Mouse (Mus musculus): ENCODE data around the gene Coq8b. TPM values are rescaled to one million over a fixed set of nuclear protein-coding genes. Genes with fewer than 3 reads are reported as not detected.
A peak's percentile ranks its signal among the peaks of the same experiment; 100 is the strongest.

The Coq8b gene
- 21.1 and 22.9 TPM in 2 replicates for polyA plus RNA-seq (2014; fragmentation: Nextera tagmentation; extraction: Ambion mirVana)

DNA sequence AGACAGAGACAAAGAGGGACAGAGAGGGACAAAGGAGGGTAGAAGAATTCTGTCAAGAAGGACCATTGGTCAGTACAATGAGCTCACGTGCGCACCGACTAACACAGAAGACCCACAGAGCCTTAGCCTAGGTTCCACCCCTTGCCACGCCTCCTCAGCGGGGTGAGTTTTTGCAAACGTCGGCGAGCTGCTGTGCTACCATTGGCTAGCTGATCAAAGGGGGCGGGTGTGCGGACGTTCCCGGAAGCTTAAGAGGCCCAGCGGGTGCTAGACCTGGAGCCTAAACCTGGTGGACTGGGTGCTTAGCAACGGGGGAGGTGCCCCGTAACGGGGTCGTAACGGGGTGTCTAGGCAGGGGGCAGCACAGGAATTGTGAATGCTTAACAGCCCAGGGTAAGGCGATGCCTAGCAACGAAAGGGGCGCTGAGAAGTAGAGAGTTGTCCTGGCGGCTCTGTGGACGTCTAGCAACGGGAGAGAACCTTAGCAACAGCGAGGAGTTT, at the start of gene Coq8b:
TSS of gene Coq8b (plus strand) at position 243 of the 501 bp plus-strand sequence.
- peak within 1 kb of the TSS; percentile 57 for H3K9ac ChIP-seq (ENCODE audit: low read length)
- H3K4me2 ChIP-seq (ENCODE audit: low read length): peak within 1 kb of the TSS; percentile 68
- no peaks in the 10 kb centered on the region for H3K36me3 ChIP-seq (ENCODE audit: control insufficient read depth, insufficient read depth, low read length)
- no peaks in the 10 kb centered on the region for H3K9me3 ChIP-seq (replicated peaks; ENCODE audit: control insufficient read depth, low read length)
- peaks cover 7% of the 10 kb centered on the region for H3K4me1 ChIP-seq (ENCODE audit: control insufficient read depth, insufficient read depth, low read length)
- peak within 1 kb of the TSS; percentile 79 for H3K27ac ChIP-seq (ENCODE audit: low read depth, low read length)
- H3K4me3 ChIP-seq (ENCODE audit: low read depth, low read length): peak within 1 kb of the TSS; percentile 50
- ATAC-seq (peak; percentile 94), DNase-seq (ENCODE audit: low spot score) (peak; percentile 98)
- H3K27me3 ChIP-seq (replicated peaks; ENCODE audit: control insufficient read depth, insufficient read depth, low read length): no peaks in the 10 kb centered on the region
- 0% methylated on average over 25 of the region's 25 CpGs for WGBS

DNA sequence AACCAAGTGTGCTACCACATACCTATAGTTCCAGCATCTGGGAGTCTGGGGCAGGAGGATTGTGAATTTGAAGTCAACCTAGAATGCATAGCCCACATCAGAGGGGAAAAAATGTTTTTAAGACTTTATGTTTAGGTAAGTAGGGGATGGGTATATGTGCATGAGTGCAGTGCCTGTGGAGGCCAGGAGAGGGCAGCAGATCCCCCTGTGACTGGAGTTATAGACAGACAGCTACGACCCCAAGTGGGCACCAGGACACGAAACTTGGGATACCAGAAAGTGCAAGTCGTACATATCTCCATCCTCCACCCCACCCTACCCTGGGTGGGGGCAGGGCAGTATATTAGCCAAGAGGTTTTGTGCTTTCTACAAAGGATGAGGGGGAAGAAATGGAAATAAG, 47.9 kb upstream of the Coq8b start:
- H3K4me2 ChIP-seq (ENCODE audit: low read length): no peak overlapping the region
- H3K9me3 ChIP-seq (replicated peaks; ENCODE audit: control insufficient read depth, low read length): no peaks in the 10 kb centered on the region
- peaks cover 66% of the 10 kb centered on the region for H3K36me3 ChIP-seq (ENCODE audit: control insufficient read depth, insufficient read depth, low read length)
- DNase-seq (ENCODE audit: low spot score) (peak; percentile 38), ATAC-seq (no peak; the same call in 1 of the 2 replicates)
- no peak overlapping the region for H3K27ac ChIP-seq (ENCODE audit: low read depth, low read length)
- H3K27me3 ChIP-seq (replicated peaks; ENCODE audit: control insufficient read depth, insufficient read depth, low read length): no peaks in the 10 kb centered on the region
- 69% methylated on average over 3 of the region's 3 CpGs for WGBS
- no peak overlapping the region for H3K4me3 ChIP-seq (ENCODE audit: low read depth, low read length)
- no peak overlapping the region for H3K9ac ChIP-seq (ENCODE audit: low read length)
- H3K4me1 ChIP-seq (ENCODE audit: control insufficient read depth, insufficient read depth, low read length): no peaks in the 10 kb centered on the region

DNA sequence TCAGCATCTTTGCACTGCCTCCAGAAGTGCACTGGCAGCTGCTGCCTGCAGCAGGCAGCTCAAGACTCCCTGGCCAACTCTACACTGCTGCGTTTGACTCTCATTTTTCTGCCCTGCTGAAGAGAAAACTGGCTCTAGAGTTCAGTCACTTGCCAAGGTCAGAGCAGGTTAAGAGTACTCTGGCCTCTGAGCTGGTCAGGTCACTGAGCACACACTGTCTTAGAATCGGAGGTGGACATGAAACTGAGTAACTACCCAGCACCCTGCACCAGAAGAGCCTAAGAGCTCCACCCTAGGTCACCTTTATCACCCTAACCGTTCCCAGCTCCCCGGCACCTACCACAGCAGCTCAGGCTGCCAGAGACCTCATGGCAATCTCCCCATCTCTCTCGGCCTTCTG, 46.8 kb upstream of the Coq8b start:
- no peak overlapping the region for H3K4me2 ChIP-seq (ENCODE audit: low read length)
- no peaks in the 10 kb centered on the region for H3K27me3 ChIP-seq (replicated peaks; ENCODE audit: control insufficient read depth, insufficient read depth, low read length)
- H3K4me3 ChIP-seq (ENCODE audit: low read depth, low read length): no peak overlapping the region
- H3K9me3 ChIP-seq (replicated peaks; ENCODE audit: control insufficient read depth, low read length): no peaks in the 10 kb centered on the region
- H3K27ac ChIP-seq (ENCODE audit: low read depth, low read length): no peak overlapping the region
- no peaks in the 10 kb centered on the region for H3K4me1 ChIP-seq (ENCODE audit: control insufficient read depth, insufficient read depth, low read length)
- H3K36me3 ChIP-seq (ENCODE audit: control insufficient read depth, insufficient read depth, low read length): peaks cover 76% of the 10 kb centered on the region
- H3K9ac ChIP-seq (ENCODE audit: low read length): no peak overlapping the region
- DNase-seq (ENCODE audit: low spot score) (no peak), ATAC-seq (no peak)
- WGBS: 94% methylated on average over 5 of the region's 5 CpGs

DNA sequence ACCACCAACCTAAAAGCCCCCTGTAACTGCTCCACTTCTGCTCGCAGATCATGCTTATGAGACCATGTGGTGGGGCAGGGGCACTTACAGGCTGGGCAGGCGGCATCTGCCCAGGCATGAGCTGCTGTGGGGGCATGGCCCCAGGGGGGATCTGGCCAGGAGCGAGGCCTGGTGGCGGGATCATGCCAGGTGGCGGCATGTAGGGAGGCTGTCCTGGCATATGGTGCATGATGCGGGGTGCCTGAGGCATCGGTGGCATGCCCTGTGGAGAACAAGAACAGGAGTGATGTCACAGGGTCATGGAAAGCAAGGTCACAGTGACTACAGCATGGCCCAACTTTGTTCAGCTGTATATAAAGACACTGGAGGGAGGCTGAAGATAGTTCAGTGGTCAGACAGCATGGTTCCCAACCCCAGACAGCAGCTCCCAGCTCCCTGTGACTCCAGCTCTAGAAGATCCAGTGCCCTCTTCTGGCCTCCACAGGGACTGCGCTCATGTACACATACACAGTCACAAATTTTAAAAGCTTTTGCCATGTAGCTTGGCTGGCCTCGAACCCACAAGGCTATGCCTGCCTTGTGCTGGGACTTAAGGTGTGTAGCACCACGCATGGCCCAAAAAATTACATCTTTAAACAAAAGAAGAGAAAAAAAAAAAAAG, 43.4 kb upstream of the Coq8b start:
- no peak overlapping the region for H3K27ac ChIP-seq (ENCODE audit: low read depth, low read length)
- no peak overlapping the region for H3K4me3 ChIP-seq (ENCODE audit: low read depth, low read length)
- H3K27me3 ChIP-seq (replicated peaks; ENCODE audit: control insufficient read depth, insufficient read depth, low read length): no peaks in the 10 kb centered on the region
- no peaks in the 10 kb centered on the region for H3K9me3 ChIP-seq (replicated peaks; ENCODE audit: control insufficient read depth, low read length)
- DNase-seq (ENCODE audit: low spot score) (no peak), ATAC-seq (no peak)
- H3K9ac ChIP-seq (ENCODE audit: low read length): no peak overlapping the region
- WGBS: 95% methylated on average over 10 of the region's 10 CpGs
- peaks cover 4% of the 10 kb centered on the region for H3K4me1 ChIP-seq (ENCODE audit: control insufficient read depth, insufficient read depth, low read length)
- H3K36me3 ChIP-seq (ENCODE audit: control insufficient read depth, insufficient read depth, low read length): peaks cover 99% of the 10 kb centered on the region
- no peak overlapping the region for H3K4me2 ChIP-seq (ENCODE audit: low read length)

DNA sequence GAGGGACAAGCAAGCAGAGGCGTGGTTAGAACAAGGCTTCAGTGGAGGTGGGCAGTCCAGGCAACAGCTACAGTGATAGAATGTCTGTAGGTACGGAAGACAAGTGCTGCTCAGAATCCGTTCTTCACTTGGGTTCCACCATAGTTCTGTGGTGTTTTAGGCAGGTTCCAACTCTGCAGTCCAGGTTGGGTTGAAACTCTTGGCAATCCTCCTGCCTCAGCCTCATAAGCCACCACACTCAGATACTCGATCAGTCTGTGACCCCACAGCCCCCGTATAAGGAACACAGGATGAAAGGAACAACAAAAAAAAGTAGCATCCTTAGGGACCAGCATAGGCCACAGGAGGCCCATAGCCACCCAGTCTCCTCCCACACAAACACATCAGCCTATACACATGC, 40.4 kb upstream of the Coq8b start:
- DNase-seq (ENCODE audit: low spot score) (no peak), ATAC-seq (no peak)
- H3K9ac ChIP-seq (ENCODE audit: low read length): no peak overlapping the region
- peaks cover 70% of the 10 kb centered on the region for H3K36me3 ChIP-seq (ENCODE audit: control insufficient read depth, insufficient read depth, low read length)
- H3K9me3 ChIP-seq (replicated peaks; ENCODE audit: control insufficient read depth, low read length): no peaks in the 10 kb centered on the region
- H3K4me2 ChIP-seq (ENCODE audit: low read length): no peak overlapping the region
- WGBS: 96% methylated on average over 5 of the region's 5 CpGs
- peaks cover 11% of the 10 kb centered on the region for H3K4me1 ChIP-seq (ENCODE audit: control insufficient read depth, insufficient read depth, low read length)
- no peak overlapping the region for H3K27ac ChIP-seq (ENCODE audit: low read depth, low read length)
- H3K27me3 ChIP-seq (replicated peaks; ENCODE audit: control insufficient read depth, insufficient read depth, low read length): no peaks in the 10 kb centered on the region
- no peak overlapping the region for H3K4me3 ChIP-seq (ENCODE audit: low read depth, low read length)

DNA sequence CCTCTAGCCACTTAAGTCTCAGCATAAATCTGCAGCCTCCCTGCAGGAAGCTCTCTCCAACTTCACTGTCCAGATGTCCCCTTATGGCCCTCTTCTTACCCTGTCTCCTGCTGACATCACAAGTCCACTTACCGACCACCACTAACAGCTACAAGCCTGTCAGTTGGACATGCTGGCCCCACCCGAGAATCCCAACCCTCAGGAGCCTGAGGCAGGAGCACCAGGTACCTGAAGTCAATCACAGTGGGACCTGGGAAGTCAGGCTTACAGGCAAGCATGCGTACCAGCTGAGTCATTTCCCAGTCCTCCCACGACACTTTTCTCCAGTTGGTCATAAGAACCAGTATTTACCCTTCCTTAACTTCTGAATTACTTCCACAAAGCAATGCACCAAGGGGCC, 39.1 kb upstream of the Coq8b start:
- ATAC-seq (no peak), DNase-seq (ENCODE audit: low spot score) (no peak)
- Histone ChIP-seq H3K9ac (ENCODE audit: low read length) (0 out of 2 replicates have a peak overlapping the region, but pooled peaks have one; percentile 4), H3K9me3 (replicated peaks; ENCODE audit: control insufficient read depth, low read length) (no peaks in the 10 kb centered on the region), H3K27ac (ENCODE audit: low read depth, low read length) (no peak overlapping the region), H3K27me3 (replicated peaks; ENCODE audit: control insufficient read depth, insufficient read depth, low read length) (no peaks in the 10 kb centered on the region), H3K4me2 (ENCODE audit: low read length) (peak overlapping the region; percentile 29), H3K4me1 (ENCODE audit: control insufficient read depth, insufficient read depth, low read length) (peaks cover 11% of the 10 kb centered on the region), H3K4me3 (ENCODE audit: low read depth, low read length) (no peak overlapping the region), H3K36me3 (ENCODE audit: control insufficient read depth, insufficient read depth, low read length) (peaks cover 60% of the 10 kb centered on the region)
- WGBS: 84% methylated on average over 4 of the region's 4 CpGs

DNA sequence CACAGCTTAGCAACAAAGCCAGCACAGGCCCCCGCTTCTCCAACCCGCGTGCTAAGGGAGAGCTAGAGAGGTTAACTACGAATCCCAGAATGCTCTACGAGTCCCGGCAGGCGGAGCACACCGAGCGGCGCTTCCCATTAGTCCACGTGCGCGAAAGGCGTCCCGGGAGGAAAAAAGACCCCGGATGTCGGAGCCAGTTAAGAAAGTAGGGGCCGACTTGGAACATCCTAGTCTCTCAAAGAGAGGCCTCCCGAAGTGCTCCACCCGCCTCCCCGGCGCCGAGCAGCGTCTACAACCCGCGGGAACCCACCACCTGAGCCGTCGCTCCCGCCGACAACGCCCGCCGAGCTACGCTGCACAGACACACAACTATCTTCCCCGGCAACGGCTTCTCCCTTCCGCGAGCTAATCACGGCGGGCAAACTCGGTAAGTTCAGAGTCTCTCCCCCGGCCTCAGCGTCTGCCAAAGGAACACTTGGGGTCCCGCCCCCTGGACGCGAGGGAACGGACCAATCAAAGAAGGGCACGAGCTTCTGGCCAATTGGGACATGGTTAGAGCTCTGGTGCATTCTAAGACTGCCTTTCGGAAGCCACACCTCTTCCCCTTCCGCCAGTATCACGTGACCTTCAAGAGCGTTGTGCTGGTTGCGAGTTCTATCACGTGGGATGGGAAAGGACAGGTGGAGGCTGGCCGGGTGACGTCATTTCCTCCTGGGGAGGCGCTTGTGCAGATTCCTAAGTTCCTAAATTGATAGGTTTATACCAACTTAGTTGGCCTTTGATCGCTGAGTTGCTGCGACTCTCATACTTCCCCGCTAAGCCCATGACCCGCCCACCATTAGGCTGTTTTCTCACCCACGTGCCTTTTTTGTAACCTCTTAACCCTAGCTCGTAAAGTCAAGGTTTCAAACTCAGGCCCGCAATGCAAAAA, 36.9 kb upstream of the Coq8b start, which contains the start of the genes BC024978 and Snrpa:
TSS of gene BC024978 (plus strand) at position 101 of the 931 bp plus-strand sequence.
TSS of gene Snrpa (minus strand) at position 591 of the 931 bp plus-strand sequence.
- Histone ChIP-seq H3K27me3 (replicated peaks; ENCODE audit: control insufficient read depth, insufficient read depth, low read length) (no peaks in the 10 kb centered on the region), H3K27ac (ENCODE audit: low read depth, low read length) (peak within 1 kb of the TSS; percentile 97), H3K4me1 (ENCODE audit: control insufficient read depth, insufficient read depth, low read length) (peaks cover 11% of the 10 kb centered on the region), H3K9ac (ENCODE audit: low read length) (peak within 1 kb of the TSS; percentile 90), H3K4me2 (ENCODE audit: low read length) (peak within 1 kb of the TSS; percentile 92), H3K36me3 (ENCODE audit: control insufficient read depth, insufficient read depth, low read length) (peaks cover 41% of the 10 kb centered on the region), H3K4me3 (ENCODE audit: low read depth, low read length) (peak within 1 kb of the TSS; percentile 83), H3K9me3 (replicated peaks; ENCODE audit: control insufficient read depth, low read length) (no peaks in the 10 kb centered on the region)
- peak; percentile 99 for ATAC-seq
- peak; percentile 100 for DNase-seq (ENCODE audit: low spot score)
- WGBS: 1% methylated on average over 64 of the region's 64 CpGs

DNA sequence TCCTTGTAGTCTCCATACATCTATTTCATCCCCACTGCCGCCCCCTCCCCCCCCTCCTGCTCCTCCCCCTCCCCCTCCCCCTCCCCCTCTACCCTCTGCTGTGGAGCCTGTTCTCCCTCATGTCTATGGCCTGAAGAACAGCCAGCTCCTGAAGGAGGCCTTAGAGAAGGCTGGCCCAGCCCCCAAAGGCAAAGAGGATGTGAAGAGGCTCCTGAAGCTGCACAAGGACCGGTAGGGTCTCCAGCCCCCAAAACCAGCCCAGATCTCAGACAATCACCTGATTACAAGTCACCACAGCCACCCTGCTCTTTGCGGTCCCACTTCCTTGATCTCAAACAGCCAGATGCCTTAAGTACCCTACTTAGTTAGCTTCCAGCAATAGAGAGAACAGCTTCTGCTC, 35.7 kb upstream of the Coq8b start:
- H3K4me2 ChIP-seq (ENCODE audit: low read length): no peak overlapping the region

More for the DNA sequence above, 35.7 kb upstream of the Coq8b start:
- WGBS: 85% methylated on average over 3 of the region's 3 CpGs
- H3K27ac ChIP-seq (ENCODE audit: low read depth, low read length): no peak overlapping the region
- no peaks in the 10 kb centered on the region for H3K27me3 ChIP-seq (replicated peaks; ENCODE audit: control insufficient read depth, insufficient read depth, low read length)
- H3K9me3 ChIP-seq (replicated peaks; ENCODE audit: control insufficient read depth, low read length): no peaks in the 10 kb centered on the region
- ATAC-seq (no peak), DNase-seq (ENCODE audit: low spot score) (no peak)
- H3K4me3 ChIP-seq (ENCODE audit: low read depth, low read length): no peak overlapping the region
- H3K36me3 ChIP-seq (ENCODE audit: control insufficient read depth, insufficient read depth, low read length): peaks cover 30% of the 10 kb centered on the region
- peaks cover 11% of the 10 kb centered on the region for H3K4me1 ChIP-seq (ENCODE audit: control insufficient read depth, insufficient read depth, low read length)
- no peak overlapping the region for H3K9ac ChIP-seq (ENCODE audit: low read length)

Data from forebrain, embryonic 14.5 days (tissue).